Mouse (Mus musculus) neutrophil, adult 83 days (primary cell): ENCODE data around the gene Acbd7. TPM values are rescaled to one million over a fixed set of nuclear protein-coding genes. Genes with fewer than 3 reads are reported as not detected.

Source experiments
- total RNA-seq, 2 experiments: library from RNA; stranded (reverse); gene quantifications; one replicate each; pipeline ENCODE4 v1.2.4; 2023

Gene Acbd7
- not detected for total RNA-seq

GRCm38 (mm10) chr2:3335611-3336301 is at the start of gene Acbd7:
Acbd7 (plus strand) TSS chr2:3336168.

DNA sequence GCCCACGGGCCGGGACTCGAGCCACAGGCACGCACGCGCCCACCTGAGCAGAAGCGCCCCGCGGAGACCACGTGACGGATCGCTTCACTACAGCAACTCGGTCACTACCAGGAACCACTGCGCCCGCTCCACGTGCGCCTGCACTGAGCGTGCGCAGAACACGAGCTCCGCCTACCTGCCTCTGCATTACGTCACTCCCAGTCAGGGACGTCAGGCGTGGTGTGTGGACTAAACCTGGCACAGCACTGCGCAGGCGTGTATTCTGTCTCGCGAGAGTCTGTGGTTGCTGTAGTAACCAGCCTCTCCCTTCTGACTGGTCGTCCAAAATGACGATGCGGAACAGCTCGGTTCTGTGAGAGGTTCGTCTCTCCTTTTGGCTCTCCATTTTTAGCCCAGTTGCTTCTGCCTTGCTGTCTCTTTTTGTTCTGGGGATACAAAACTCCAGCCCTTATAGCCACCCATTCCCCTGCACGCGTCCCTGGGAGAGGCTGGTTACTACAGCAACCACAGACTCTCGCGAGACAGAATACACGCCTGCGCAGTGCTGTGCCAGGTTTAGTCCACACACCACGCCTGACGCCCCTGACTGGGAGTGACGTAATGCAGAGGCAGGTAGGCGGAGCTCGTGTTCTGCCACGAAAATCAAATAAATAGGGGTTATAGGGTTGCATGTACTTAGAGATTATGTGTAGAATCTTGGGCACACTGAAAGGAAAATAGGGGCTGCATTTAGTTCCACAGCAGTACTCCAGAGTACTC is 3.3 kb upstream of the Acbd7 start, which contains the start of gene Rpp38:
TSS of gene Rpp38 (minus strand) at position 160 of the 759 bp plus-strand sequence.

Other genes starting within 250 kb of the Acbd7 start
- gene Fam171a1, start 221.9 kb upstream of the Acbd7 start, total RNA-seq, result under 1 TPM; 0.18 to 0.42 TPM
- 1 to 10 TPM; 6.9 to 7.8 TPM for gene Nmt2, start 52.0 kb upstream of the Acbd7 start, total RNA-seq
- 1 to 10 TPM; 1.1 to 1.9 TPM for gene Rpp38, start 3.5 kb upstream of the Acbd7 start, total RNA-seq
- gene Olah, start 61.0 kb downstream of the Acbd7 start, total RNA-seq, result not detected
- gene Meig1, start 86.5 kb downstream of the Acbd7 start, total RNA-seq, result 1 to 10 TPM in 1 of 2 experiments, under 1 TPM in 1; 0.70 to 1.3 TPM
- 10 to 100 TPM; 34.9 to 38.9 TPM for gene Dclre1c, start 88.0 kb downstream of the Acbd7 start, total RNA-seq
- gene Suv39h2, start 138.9 kb downstream of the Acbd7 start, total RNA-seq, result 1 to 10 TPM; 2.2 to 2.6 TPM
- 10 to 100 TPM; 21.8 to 27.9 TPM for gene Gm45902, start 176.6 kb downstream of the Acbd7 start, total RNA-seq
- gene Hspa14, start 176.6 kb downstream of the Acbd7 start, total RNA-seq, result 100 to 1,000 TPM in 1 of 2 experiments, 10 to 100 TPM in 1; 85.9 to 103 TPM
- gene Cdnf, start 176.9 kb downstream of the Acbd7 start, total RNA-seq, result under 1 TPM; 0.50 to 0.57 TPM
- gene Fam107b, start 234.3 kb downstream of the Acbd7 start, total RNA-seq, result 100 to 1,000 TPM; 272 to 312 TPM